Mouse (Mus musculus): ENCODE data around the gene Pih1d1. TPM values are rescaled to one million over a fixed set of nuclear protein-coding genes. Genes with fewer than 3 reads are reported as not detected.
A peak's percentile ranks its signal among the peaks of the same experiment; 100 is the strongest.
"Not testable (repeated sequence)": the region's sequence is repeated elsewhere in the genome, so short reads cannot be mapped to it uniquely, and the experiment has no call there.

Pih1d1 gene
- polyA plus RNA-seq, 1 experiment, result 48.7 TPM

- Histone ChIP-seq H3K27me3 (ENCODE audit: control insufficient read depth, insufficient read depth, low read length) (peaks cover 23% of the 10 kb centered on the region), H3K36me3 (ENCODE audit: control insufficient read depth, insufficient read depth, low read length) (no peaks in the 10 kb centered on the region), H3K4me1 (ENCODE audit: control insufficient read depth, insufficient read depth, insufficient read length) (peaks cover 3% of the 10 kb centered on the region), H3K4me3 (ENCODE audit: extremely low read depth, insufficient read depth, insufficient read length) (no peak overlapping the region), H3K27ac (ENCODE audit: insufficient read depth, low read length) (no peak overlapping the region)
- 71% methylated on average over 11 of the region's 11 CpGs for WGBS
- no peak for DNase-seq (ENCODE audit: low read depth in 1 of 2, low spot score in 2 of 2)
- no peak for TF ChIP-seq CTCF (IDR thresholded peaks at IDR 0.05; ENCODE audit: extremely low read depth, insufficient read depth, insufficient read length, insufficient replicate concordance)
- no peak for TF ChIP-seq POLR2A (IDR thresholded peaks at IDR 0.05; ENCODE audit: low read depth, low read length)
Measured at GRCm38 (mm10) chr7:45165701-45166100, 11.6 kb downstream of the Pih1d1 start.

- no peak overlapping the region for H3K27ac ChIP-seq (ENCODE audit: insufficient read depth, low read length)
- H3K27me3 ChIP-seq (ENCODE audit: control insufficient read depth, insufficient read depth, low read length), result peaks cover 23% of the 10 kb centered on the region
- H3K4me3 ChIP-seq (ENCODE audit: extremely low read depth, insufficient read depth, insufficient read length), result no peak overlapping the region
- TF ChIP-seq POLR2A (IDR thresholded peaks at IDR 0.05; ENCODE audit: low read depth, low read length) (no peak), CTCF (IDR thresholded peaks at IDR 0.05; ENCODE audit: extremely low read depth, insufficient read depth, insufficient read length, insufficient replicate concordance) (no peak)
- no peaks in the 10 kb centered on the region for H3K36me3 ChIP-seq (ENCODE audit: control insufficient read depth, insufficient read depth, low read length)
- DNase-seq (ENCODE audit: low read depth in 1 of 2, low spot score in 2 of 2), result no peak
- peaks cover 3% of the 10 kb centered on the region for H3K4me1 ChIP-seq (ENCODE audit: control insufficient read depth, insufficient read depth, insufficient read length)
- WGBS, result 35% methylated on average over 10 of the region's 10 CpGs
Measured at GRCm38 (mm10) chr7:45166950-45167401, 12.9 kb downstream of the Pih1d1 start.

GRCm38 (mm10) chr7:45167761-45168445 is 13.8 kb downstream of the Pih1d1 start:
- Histone ChIP-seq H3K27me3 (ENCODE audit: control insufficient read depth, insufficient read depth, low read length) (peaks cover 23% of the 10 kb centered on the region), H3K4me3 (ENCODE audit: extremely low read depth, insufficient read depth, insufficient read length) (no peak overlapping the region), H3K4me1 (ENCODE audit: control insufficient read depth, insufficient read depth, insufficient read length) (peaks cover 3% of the 10 kb centered on the region), H3K27ac (ENCODE audit: insufficient read depth, low read length) (no peak overlapping the region), H3K36me3 (ENCODE audit: control insufficient read depth, insufficient read depth, low read length) (no peaks in the 10 kb centered on the region)
- no peak for DNase-seq (ENCODE audit: low read depth in 1 of 2, low spot score in 2 of 2)
- TF ChIP-seq CTCF (IDR thresholded peaks at IDR 0.05; ENCODE audit: extremely low read depth, insufficient read depth, insufficient read length, insufficient replicate concordance) (no peak), POLR2A (IDR thresholded peaks at IDR 0.05; ENCODE audit: low read depth, low read length) (no peak)
- 14% methylated on average over 19 of the region's 19 CpGs for WGBS

- Histone ChIP-seq H3K4me1 (ENCODE audit: control insufficient read depth, insufficient read depth, insufficient read length) (peaks cover 1% of the 10 kb centered on the region), H3K36me3 (ENCODE audit: control insufficient read depth, insufficient read depth, low read length) (no peaks in the 10 kb centered on the region), H3K27ac (ENCODE audit: insufficient read depth, low read length) (no peak overlapping the region), H3K4me3 (ENCODE audit: extremely low read depth, insufficient read depth, insufficient read length) (no peak overlapping the region), H3K27me3 (ENCODE audit: control insufficient read depth, insufficient read depth, low read length) (peaks cover 22% of the 10 kb centered on the region)
- no peak for TF ChIP-seq POLR2A (IDR thresholded peaks at IDR 0.05; ENCODE audit: low read depth, low read length)
- TF ChIP-seq CTCF (IDR thresholded peaks at IDR 0.05; ENCODE audit: extremely low read depth, insufficient read depth, insufficient read length, insufficient replicate concordance), result no peak
- WGBS, result 15% methylated on average over 24 of the region's 24 CpGs
- DNase-seq (ENCODE audit: low read depth in 1 of 2, low spot score in 2 of 2), result no peak
Measured at GRCm38 (mm10) chr7:45168656-45169055, 14.6 kb downstream of the Pih1d1 start.

GRCm38 (mm10) chr7:45169495-45169894 is 15.4 kb downstream of the Pih1d1 start:
- TF ChIP-seq POLR2A (IDR thresholded peaks at IDR 0.05; ENCODE audit: low read depth, low read length) (no peak), CTCF (IDR thresholded peaks at IDR 0.05; ENCODE audit: extremely low read depth, insufficient read depth, insufficient read length, insufficient replicate concordance) (no peak)
- Histone ChIP-seq H3K27me3 (ENCODE audit: control insufficient read depth, insufficient read depth, low read length) (peaks cover 15% of the 10 kb centered on the region), H3K4me3 (ENCODE audit: extremely low read depth, insufficient read depth, insufficient read length) (no peak overlapping the region), H3K36me3 (ENCODE audit: control insufficient read depth, insufficient read depth, low read length) (no peaks in the 10 kb centered on the region), H3K4me1 (ENCODE audit: control insufficient read depth, insufficient read depth, insufficient read length) (no peaks in the 10 kb centered on the region), H3K27ac (ENCODE audit: insufficient read depth, low read length) (no peak overlapping the region)
- WGBS, result 92% methylated on average over 3 of the region's 3 CpGs
- no peak for DNase-seq (ENCODE audit: low read depth in 1 of 2, low spot score in 2 of 2)

- Histone ChIP-seq H3K4me3 (ENCODE audit: extremely low read depth, insufficient read depth, insufficient read length) (no peak overlapping the region), H3K27me3 (ENCODE audit: control insufficient read depth, insufficient read depth, low read length) (peaks cover 32% of the 10 kb centered on the region), H3K36me3 (ENCODE audit: control insufficient read depth, insufficient read depth, low read length) (no peaks in the 10 kb centered on the region), H3K4me1 (ENCODE audit: control insufficient read depth, insufficient read depth, insufficient read length) (peaks cover 5% of the 10 kb centered on the region), H3K27ac (ENCODE audit: insufficient read depth, low read length) (no peak overlapping the region)
- WGBS, result 63% methylated on average over 7 of the region's 7 CpGs
- TF ChIP-seq CTCF (IDR thresholded peaks at IDR 0.05; ENCODE audit: extremely low read depth, insufficient read depth, insufficient read length, insufficient replicate concordance) (peak; percentile 42; the same call in 1 of the 2 replicates), POLR2A (IDR thresholded peaks at IDR 0.05; ENCODE audit: low read depth, low read length) (no peak)
- no peak for DNase-seq (ENCODE audit: low read depth in 1 of 2, low spot score in 2 of 2)
Measured at GRCm38 (mm10) chr7:45172974-45173373, 18.9 kb downstream of the Pih1d1 start.

GRCm38 (mm10) chr7:45173772-45174171 is 19.7 kb downstream of the Pih1d1 start:
- peak; percentile 11; the same call in 1 of the 2 replicates for TF ChIP-seq CTCF (IDR thresholded peaks at IDR 0.05; ENCODE audit: extremely low read depth, insufficient read depth, insufficient read length, insufficient replicate concordance)
- H3K4me1 ChIP-seq (ENCODE audit: control insufficient read depth, insufficient read depth, insufficient read length); H3K36me3 ChIP-seq (ENCODE audit: control insufficient read depth, insufficient read depth, low read length); H3K4me3 ChIP-seq (ENCODE audit: extremely low read depth, insufficient read depth, insufficient read length); H3K27ac ChIP-seq (ENCODE audit: insufficient read depth, low read length): not testable (repeated sequence)
- 62% methylated on average over 1 of the region's 1 CpGs for WGBS
- DNase-seq (ENCODE audit: low read depth in 1 of 2, low spot score in 2 of 2), result peak in 1 of 2 experiments; percentile 34
- peaks cover 26% of the 10 kb centered on the region for H3K27me3 ChIP-seq (ENCODE audit: control insufficient read depth, insufficient read depth, low read length)
